Mouse (Mus musculus): ENCODE measurements around the gene Zdhhc21. TPM values are rescaled to one million over a fixed set of nuclear protein-coding genes. Genes with fewer than 3 reads are reported as not detected.
A peak's percentile ranks its signal among the peaks of the same experiment; 100 is the strongest.

The Zdhhc21 gene
- total and polyA plus RNA-seq, 2 experiments, result 1.5 to 6.4 TPM

DNA sequence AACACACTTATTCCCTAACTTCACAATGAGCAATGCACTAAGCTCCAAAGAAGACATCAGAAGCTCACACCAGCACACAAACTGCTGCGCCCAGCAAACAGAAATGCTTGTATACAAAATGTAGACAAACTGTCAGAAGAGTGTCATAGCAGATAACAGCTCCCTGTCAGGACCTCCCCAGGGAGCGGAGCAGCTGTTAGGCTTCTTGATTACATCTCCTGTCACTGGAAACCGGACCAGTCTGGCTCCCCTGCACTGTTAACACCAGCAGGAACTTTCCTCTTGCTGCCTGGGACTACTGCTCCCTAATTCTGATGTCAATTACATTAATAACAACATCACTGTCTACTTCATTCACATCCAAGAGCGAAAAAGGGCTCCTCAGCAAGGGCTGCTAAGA is 44.5 kb downstream of the Zdhhc21 start:
- H3K4me3 ChIP-seq (ENCODE audit: insufficient read depth, low read depth, low read length), result no peak overlapping the region
- H3K27ac ChIP-seq (replicated peaks; ENCODE audit: insufficient read depth, low read depth, low read length), result no peak overlapping the region
- H3K4me1 ChIP-seq (ENCODE audit: control insufficient read depth, insufficient read depth, low read length), result no peaks in the 10 kb centered on the region
- DNase-seq (ENCODE audit: extremely low read depth, low read depth, low spot score), result no peak
- H3K9ac ChIP-seq (ENCODE audit: low read depth, low read length), result no peak overlapping the region
- peaks cover 5% of the 10 kb centered on the region for H3K36me3 ChIP-seq (ENCODE audit: control insufficient read depth, insufficient read depth, low read length)
- TF ChIP-seq POLR2A (IDR thresholded peaks at IDR 0.05; ENCODE audit: extremely low read depth, insufficient read depth, low read length), result no peak
- H3K79me2 ChIP-seq (ENCODE audit: control insufficient read depth, insufficient read depth, low read length), result no peaks in the 10 kb centered on the region
- H3K27me3 ChIP-seq (ENCODE audit: control insufficient read depth, insufficient read depth, low read length), result no peaks in the 10 kb centered on the region
- WGBS, result 78% methylated on average over 4 of the region's 4 CpGs

DNA sequence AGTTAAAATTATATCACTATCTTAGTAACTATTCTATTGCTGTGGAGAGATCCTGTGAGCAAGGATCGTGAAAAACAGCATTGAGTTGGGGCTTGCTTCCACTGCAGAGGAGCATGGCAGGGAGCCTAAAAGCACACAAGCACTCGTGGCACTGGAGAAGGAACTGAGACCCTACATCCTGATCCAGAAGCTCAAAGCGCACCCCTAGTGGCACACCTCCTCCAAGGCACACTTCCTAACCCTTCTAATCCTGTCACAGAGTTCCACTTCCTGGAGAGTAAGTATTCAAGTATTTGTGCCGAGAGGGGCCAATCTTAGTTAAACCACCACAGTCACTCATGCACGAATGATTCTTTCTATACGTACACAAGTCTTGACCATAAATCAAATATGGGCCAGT is 46.4 kb downstream of the Zdhhc21 start:
- Histone ChIP-seq H3K27ac (replicated peaks; ENCODE audit: insufficient read depth, low read depth, low read length) (no peak overlapping the region), H3K4me3 (ENCODE audit: insufficient read depth, low read depth, low read length) (no peak overlapping the region), H3K9ac (ENCODE audit: low read depth, low read length) (no peak overlapping the region), H3K79me2 (ENCODE audit: control insufficient read depth, insufficient read depth, low read length) (no peaks in the 10 kb centered on the region), H3K27me3 (ENCODE audit: control insufficient read depth, insufficient read depth, low read length) (no peaks in the 10 kb centered on the region), H3K36me3 (ENCODE audit: control insufficient read depth, insufficient read depth, low read length) (peaks cover 3% of the 10 kb centered on the region), H3K4me1 (ENCODE audit: control insufficient read depth, insufficient read depth, low read length) (no peaks in the 10 kb centered on the region)
- no peak for DNase-seq (ENCODE audit: extremely low read depth, low read depth, low spot score)
- WGBS, result 85% methylated on average over 6 of the region's 6 CpGs
- TF ChIP-seq POLR2A (IDR thresholded peaks at IDR 0.05; ENCODE audit: extremely low read depth, insufficient read depth, low read length), result no peak
- TF ChIP-seq CTCF (IDR thresholded peaks at IDR 0.05; ENCODE audit: low read depth, low read length), result no peak

DNA sequence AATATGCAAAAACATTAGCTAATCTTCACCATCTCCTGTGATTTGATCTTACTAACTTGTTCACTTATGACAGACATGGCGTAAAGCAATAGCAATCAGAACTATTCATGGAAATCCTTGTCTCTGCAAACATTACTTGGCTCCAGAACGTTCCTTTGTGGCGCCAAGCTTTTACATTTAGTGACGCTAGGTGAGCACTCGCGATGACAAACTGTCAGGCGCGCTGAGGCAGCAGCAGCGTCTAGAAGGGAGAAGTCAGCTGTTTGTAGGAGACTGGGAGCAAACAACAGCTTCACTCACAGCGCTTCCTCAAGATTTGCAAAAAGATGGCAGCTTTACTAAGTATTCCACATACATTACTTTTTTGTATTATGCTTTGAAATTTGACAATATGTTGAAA is 51.9 kb downstream of the Zdhhc21 start:
- no peaks in the 10 kb centered on the region for H3K27me3 ChIP-seq (ENCODE audit: control insufficient read depth, insufficient read depth, low read length)
- H3K4me1 ChIP-seq (ENCODE audit: control insufficient read depth, insufficient read depth, low read length), result no peaks in the 10 kb centered on the region
- TF ChIP-seq POLR2A (IDR thresholded peaks at IDR 0.05; ENCODE audit: extremely low read depth, insufficient read depth, low read length), result no peak
- no peak for TF ChIP-seq CTCF (IDR thresholded peaks at IDR 0.05; ENCODE audit: low read depth, low read length)
- peaks cover 1% of the 10 kb centered on the region; the same call in 1 of the 2 replicates for H3K36me3 ChIP-seq (ENCODE audit: control insufficient read depth, insufficient read depth, low read length)
- WGBS, result 87% methylated on average over 10 of the region's 10 CpGs
- H3K4me3 ChIP-seq (ENCODE audit: insufficient read depth, low read depth, low read length), result no peak overlapping the region
- H3K79me2 ChIP-seq (ENCODE audit: control insufficient read depth, insufficient read depth, low read length), result no peaks in the 10 kb centered on the region
- H3K27ac ChIP-seq (replicated peaks; ENCODE audit: insufficient read depth, low read depth, low read length), result no peak overlapping the region
- DNase-seq (ENCODE audit: extremely low read depth, low read depth, low spot score), result no peak
- H3K9ac ChIP-seq (ENCODE audit: low read depth, low read length), result no peak overlapping the region

DNA sequence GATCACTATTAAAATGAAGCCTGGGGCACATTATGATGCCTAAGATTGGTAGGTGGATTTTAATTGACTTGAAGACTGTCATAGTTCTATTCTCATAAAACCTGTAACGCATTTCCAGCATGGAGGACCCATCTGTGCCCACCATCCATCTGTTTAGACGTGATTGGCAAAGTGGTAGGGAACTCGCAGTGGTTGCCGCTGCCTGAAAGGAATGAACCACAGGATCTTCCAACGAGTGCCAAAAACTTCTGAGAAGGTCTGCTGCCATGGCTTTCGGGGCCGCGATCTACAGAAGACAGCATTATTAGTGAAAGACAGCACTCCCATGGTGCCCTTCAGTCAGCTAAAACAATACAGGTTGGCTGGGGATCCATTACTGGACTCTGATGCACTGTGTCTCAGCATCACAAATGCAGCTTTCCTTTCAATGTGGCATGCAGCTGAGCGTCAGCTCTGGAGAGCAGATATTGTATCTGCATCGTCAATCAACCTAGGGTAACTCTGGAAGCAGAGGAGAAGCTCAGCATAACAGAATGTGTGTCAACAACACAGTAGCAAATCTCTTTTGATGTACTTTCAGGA is 53.5 kb downstream of the Zdhhc21 start:
- 96% methylated on average over 10 of the region's 10 CpGs for WGBS
- no peaks in the 10 kb centered on the region for H3K79me2 ChIP-seq (ENCODE audit: control insufficient read depth, insufficient read depth, low read length)

DNA sequence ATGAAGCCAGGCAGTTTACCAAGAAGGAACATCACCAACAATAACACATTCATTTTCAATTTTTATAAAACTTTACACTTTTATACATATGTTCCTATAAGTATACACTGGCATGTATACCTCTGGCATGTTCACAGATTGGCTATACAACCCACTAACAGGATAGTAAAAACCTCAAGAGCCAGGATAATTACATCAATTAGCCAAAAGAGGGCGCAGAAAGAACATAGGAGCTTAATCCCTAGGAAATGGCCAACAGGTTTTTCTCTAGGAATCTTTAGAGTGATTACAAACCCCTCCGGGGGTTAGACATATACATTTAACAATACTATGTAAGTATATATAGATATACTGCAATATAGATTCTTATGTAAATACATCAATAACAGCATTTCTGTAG is 55.7 kb downstream of the Zdhhc21 start:
- Histone ChIP-seq H3K27me3 (ENCODE audit: control insufficient read depth, insufficient read depth, low read length) (no peaks in the 10 kb centered on the region), H3K9ac (ENCODE audit: low read depth, low read length) (no peak overlapping the region), H3K4me3 (ENCODE audit: insufficient read depth, low read depth, low read length) (no peak overlapping the region), H3K36me3 (ENCODE audit: control insufficient read depth, insufficient read depth, low read length) (peaks cover 1% of the 10 kb centered on the region; the same call in 1 of the 2 replicates), H3K79me2 (ENCODE audit: control insufficient read depth, insufficient read depth, low read length) (no peaks in the 10 kb centered on the region), H3K27ac (replicated peaks; ENCODE audit: insufficient read depth, low read depth, low read length) (no peak overlapping the region), H3K4me1 (ENCODE audit: control insufficient read depth, insufficient read depth, low read length) (no peaks in the 10 kb centered on the region; the same call in 1 of the 2 replicates)
- WGBS, result 51% methylated on average over 2 of the region's 2 CpGs
- TF ChIP-seq CTCF (IDR thresholded peaks at IDR 0.05; ENCODE audit: low read depth, low read length) (peak; percentile 20; the same call in 1 of the 2 replicates), POLR2A (IDR thresholded peaks at IDR 0.05; ENCODE audit: extremely low read depth, insufficient read depth, low read length) (no peak)
- peak; percentile 23 for DNase-seq (ENCODE audit: extremely low read depth, low read depth, low spot score)

More for the DNA sequence above, 53.5 kb downstream of the Zdhhc21 start:
- TF ChIP-seq CTCF (IDR thresholded peaks at IDR 0.05; ENCODE audit: low read depth, low read length), result no peak
- no peak for TF ChIP-seq POLR2A (IDR thresholded peaks at IDR 0.05; ENCODE audit: extremely low read depth, insufficient read depth, low read length)
- no peak overlapping the region for H3K27ac ChIP-seq (replicated peaks; ENCODE audit: insufficient read depth, low read depth, low read length)
- no peak overlapping the region for H3K9ac ChIP-seq (ENCODE audit: low read depth, low read length)
- H3K36me3 ChIP-seq (ENCODE audit: control insufficient read depth, insufficient read depth, low read length), result peaks cover 1% of the 10 kb centered on the region; the same call in 1 of the 2 replicates
- no peaks in the 10 kb centered on the region for H3K4me1 ChIP-seq (ENCODE audit: control insufficient read depth, insufficient read depth, low read length)
- DNase-seq (ENCODE audit: extremely low read depth, low read depth, low spot score), result no peak
- H3K4me3 ChIP-seq (ENCODE audit: insufficient read depth, low read depth, low read length), result no peak overlapping the region
- H3K27me3 ChIP-seq (ENCODE audit: control insufficient read depth, insufficient read depth, low read length), result no peaks in the 10 kb centered on the region

DNA sequence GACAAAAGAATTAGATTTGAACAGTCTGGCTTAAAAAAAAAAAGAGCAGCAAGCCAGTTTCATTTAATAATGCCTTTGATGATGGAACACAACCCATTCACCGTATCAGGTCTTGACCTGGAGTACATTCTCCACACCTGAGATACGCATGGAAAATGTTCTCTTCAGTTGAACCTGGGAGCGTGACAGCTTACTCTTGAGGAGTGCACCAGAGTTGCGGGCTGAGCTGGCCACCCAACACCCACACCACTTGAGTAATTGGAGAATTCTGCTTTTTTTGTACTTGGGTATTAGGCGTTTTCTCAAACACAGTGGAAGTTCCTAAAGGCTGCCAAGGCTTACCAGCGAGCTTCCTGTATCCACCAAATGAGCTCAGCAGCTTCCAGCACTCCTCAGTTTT is 66.2 kb downstream of the Zdhhc21 start:
- no peaks in the 10 kb centered on the region for H3K36me3 ChIP-seq (ENCODE audit: control insufficient read depth, insufficient read depth, low read length)
- 94% methylated on average over 6 of the region's 6 CpGs for WGBS
- H3K9ac ChIP-seq (ENCODE audit: low read depth, low read length), result no peak overlapping the region
- no peaks in the 10 kb centered on the region for H3K27me3 ChIP-seq (ENCODE audit: control insufficient read depth, insufficient read depth, low read length)
- DNase-seq (ENCODE audit: extremely low read depth, low read depth, low spot score), result no peak
- TF ChIP-seq CTCF (IDR thresholded peaks at IDR 0.05; ENCODE audit: low read depth, low read length) (no peak), POLR2A (IDR thresholded peaks at IDR 0.05; ENCODE audit: extremely low read depth, insufficient read depth, low read length) (no peak)
- H3K27ac ChIP-seq (replicated peaks; ENCODE audit: insufficient read depth, low read depth, low read length), result no peak overlapping the region
- H3K79me2 ChIP-seq (ENCODE audit: control insufficient read depth, insufficient read depth, low read length), result no peaks in the 10 kb centered on the region
- H3K4me3 ChIP-seq (ENCODE audit: insufficient read depth, low read depth, low read length), result no peak overlapping the region
- H3K4me1 ChIP-seq (ENCODE audit: control insufficient read depth, insufficient read depth, low read length), result no peaks in the 10 kb centered on the region
